Mouse (Mus musculus) liver, postnatal 0 days (tissue): ENCODE measurements at regions not wholly inside any gene's neighbourhood (a gene's known extent, or its start where the extent isn't known, plus 50 kb on each side); places are given as distances from the start of the nearest gene placed in this dataset.

Experiments
- ATAC-seq: fragments of 200-750 bp; cut with Nextera tagmentation; 2 replicates; pipeline ENCODE4 v1.8.0; 2017; ENCODE audit warnings: mild to moderate bottlenecking, moderate library complexity
- DNase-seq: peaks from one replicate; pipeline ENCODE4 v3.0.0-alpha.2; 2016
- H3K27ac ChIP-seq: fragments of 300-500 bp; sonication (generic); 2 replicates; pipeline ENCODE4 v1.5.1; 2014; ENCODE audit warnings: antibody characterized with exemption, moderate library complexity, mild to moderate bottlenecking, low read depth
- H3K27me3 ChIP-seq: fragments of 300-500 bp; sonication (generic); 2 replicates; pipeline ENCODE4 v1.6.1; 2014; ENCODE audit warnings: low read length, control low read depth, mixed read lengths; ENCODE audit not compliant: insufficient read depth
- H3K36me3 ChIP-seq: fragments of 300-500 bp; sonication (generic); replicated peaks from 2 replicates; pipeline ENCODE4 v1.6.1; 2014; ENCODE audit warnings: mild to moderate bottlenecking, control low read depth, low read length, moderate library complexity, mixed read lengths; ENCODE audit not compliant: insufficient read depth
- H3K4me1 ChIP-seq: fragments of 300-500 bp; sonication (generic); 2 replicates; pipeline ENCODE4 v1.6.1; 2014; ENCODE audit warnings: antibody characterized with exemption, mild to moderate bottlenecking, control low read depth; ENCODE audit not compliant: insufficient read depth
- H3K4me2 ChIP-seq: fragments of 300-500 bp; sonication (generic); 2 replicates; pipeline ENCODE4 v1.6.1; 2014; ENCODE audit warnings: low read depth, mild to moderate bottlenecking, low read length, moderate library complexity, mixed read lengths
- H3K4me3 ChIP-seq: fragments of 300-500 bp; sonication (generic); 2 replicates; pipeline ENCODE4 v1.5.1; 2014; ENCODE audit warnings: low read depth, low read length
- H3K9ac ChIP-seq: fragments of 300-500 bp; sonication (generic); replicated peaks from 2 replicates; pipeline ENCODE4 v1.6.1; 2014; ENCODE audit warnings: mild to moderate bottlenecking, moderate library complexity
- H3K9me3 ChIP-seq: fragments of 300-500 bp; sonication (generic); 2 replicates; pipeline ENCODE4 v1.6.1; 2016; ENCODE audit warnings: mild to moderate bottlenecking, control low read depth, low read length, mixed read lengths
- CTCF ChIP-seq: sonication (generic); IDR thresholded peaks from 2 replicates; pipeline ENCODE4 v1.5.1; 2016; ENCODE audit warnings: antibody characterized with exemption, low read depth
- EP300 ChIP-seq: IDR thresholded peaks from 2 replicates; pipeline ENCODE4 v1.6.1; 2016; ENCODE audit warnings: antibody characterized with exemption, low read depth, mild to moderate bottlenecking
- WGBS: fragments of 180-500 bp; shearing (Covaris S2); extraction: QIAGEN DNeasy Blood & Tissue Kit; methylation state at CpG from one replicate; pipeline ENCODE4 v1.1.7; 2014; ENCODE audit not compliant: insufficient replicate concordance; 5-methylcytosine and 5-hydroxymethylcytosine counted together

- DNase-seq = peak; percentile 44
- no peaks in the 10 kb centered on the region for H3K27me3 ChIP-seq
- H3K4me2 ChIP-seq = no peak overlapping the region
- H3K9ac ChIP-seq = no peak overlapping the region; the same call in 1 of the 2 replicates
- ATAC-seq = peak; percentile 52
- H3K27ac ChIP-seq = peak overlapping the region; percentile 82
- peaks cover 46% of the 10 kb centered on the region for H3K4me1 ChIP-seq
- TF ChIP-seq EP300 (no peak), CTCF (no peak)
- H3K36me3 ChIP-seq = no peaks in the 10 kb centered on the region
- H3K9me3 ChIP-seq = no peaks in the 10 kb centered on the region
- H3K4me3 ChIP-seq = no peak overlapping the region
Observed at GRCm38 (mm10) chr1:136686467-136686866, 61.8 kb downstream of the Zfp281 start.

- Histone ChIP-seq H3K27me3 (no peaks in the 10 kb centered on the region), H3K4me3 (no peak overlapping the region), H3K4me2 (no peak overlapping the region), H3K9ac (no peak overlapping the region), H3K4me1 (peaks cover 24% of the 10 kb centered on the region), H3K27ac (no peak overlapping the region), H3K9me3 (no peaks in the 10 kb centered on the region), H3K36me3 (no peaks in the 10 kb centered on the region)
- DNase-seq = no peak
- TF ChIP-seq EP300 = no peak
- no peak for TF ChIP-seq CTCF
- 36% methylated on average over 2 of the region's 2 CpGs for WGBS
- no peak for ATAC-seq
Observed at GRCm38 (mm10) chr1:136690068-136690467, 65.4 kb downstream of the Zfp281 start.

- Histone ChIP-seq H3K4me3 (peak overlapping the region; percentile 31), H3K27me3 (no peaks in the 10 kb centered on the region), H3K27ac (peak overlapping the region; percentile 83), H3K4me2 (peak overlapping the region; percentile 57), H3K36me3 (no peaks in the 10 kb centered on the region), H3K4me1 (peaks cover 23% of the 10 kb centered on the region), H3K9me3 (no peaks in the 10 kb centered on the region), H3K9ac (peak overlapping the region; percentile 48)
- TF ChIP-seq EP300 (no peak), CTCF (no peak)
- ATAC-seq (peak; percentile 20), DNase-seq (no peak)
- WGBS = 45% methylated on average over 5 of the region's 5 CpGs
Observed at GRCm38 (mm10) chr1:136693421-136693820, 68.7 kb downstream of the Zfp281 start.

GRCm38 (mm10) chr1:136694983-136695382 lies 70.3 kb downstream of the Zfp281 start:
- 23% methylated on average over 7 of the region's 7 CpGs for WGBS
- no peak overlapping the region for H3K9ac ChIP-seq
- no peak for DNase-seq
- no peaks in the 10 kb centered on the region for H3K27me3 ChIP-seq
- H3K4me2 ChIP-seq = peak overlapping the region; percentile 42
- peaks cover 22% of the 10 kb centered on the region for H3K4me1 ChIP-seq
- no peaks in the 10 kb centered on the region for H3K36me3 ChIP-seq
- no peak for TF ChIP-seq EP300
- no peak for TF ChIP-seq CTCF
- H3K4me3 ChIP-seq = no peak overlapping the region
- H3K27ac ChIP-seq = 0 out of 2 replicates have a peak overlapping the region, but pooled peaks have one; percentile 71
- no peaks in the 10 kb centered on the region for H3K9me3 ChIP-seq
- no peak for ATAC-seq

GRCm38 (mm10) chr1:136696077-136696641 lies 71.5 kb downstream of the Zfp281 start:
- Histone ChIP-seq H3K4me3 (no peak overlapping the region), H3K36me3 (no peaks in the 10 kb centered on the region), H3K9me3 (no peaks in the 10 kb centered on the region), H3K4me2 (peak overlapping the region; percentile 59), H3K4me1 (peaks cover 19% of the 10 kb centered on the region), H3K27ac (peak overlapping the region; percentile 71), H3K27me3 (no peaks in the 10 kb centered on the region), H3K9ac (0 out of 2 replicates have a peak overlapping the region, but pooled peaks have one; percentile 4)
- TF ChIP-seq EP300 (no peak), CTCF (no peak)
- ATAC-seq (no peak), DNase-seq (no peak)
- WGBS = 29% methylated on average over 19 of the region's 19 CpGs

GRCm38 (mm10) chr1:136698454-136699152 lies 73.9 kb downstream of the Zfp281 start:
- ATAC-seq (peak; percentile 89), DNase-seq (peak; percentile 63)
- H3K4me2 ChIP-seq = no peak overlapping the region
- peaks cover 17% of the 10 kb centered on the region for H3K4me1 ChIP-seq
- H3K36me3 ChIP-seq = no peaks in the 10 kb centered on the region
- H3K4me3 ChIP-seq = no peak overlapping the region
- H3K27me3 ChIP-seq = no peaks in the 10 kb centered on the region
- WGBS = 51% methylated on average over 9 of the region's 9 CpGs
- TF ChIP-seq CTCF (no peak), EP300 (peak; percentile 51; the same call in 1 of the 2 replicates)
- H3K9me3 ChIP-seq = no peaks in the 10 kb centered on the region
- peak overlapping the region; percentile 71 for H3K27ac ChIP-seq
- H3K9ac ChIP-seq = no peak overlapping the region
